Mouse (Mus musculus): ENCODE measurements around the gene Maged1. TPM values are rescaled to one million over a fixed set of nuclear protein-coding genes. Genes with fewer than 3 reads are reported as not detected.

Maged1 gene
- polyA plus RNA-seq, 1 experiment from 2014 or later = 738 TPM

Other genes starting within 250 kb of the Maged1 start
- 0.18 TPM in 1 of 2 replicates, not detected in the other for gene Fam90a1b, start 175.4 kb downstream of the Maged1 start, polyA plus RNA-seq (2014; fragmentation: Nextera tagmentation; extraction: Ambion mirVana)
- 111 and 119 TPM in 2 replicates for gene Apoo, start 175.0 kb downstream of the Maged1 start, polyA plus RNA-seq (2014; fragmentation: Nextera tagmentation; extraction: Ambion mirVana)
- 11.4 and 11.9 TPM in 2 replicates for gene Gspt2, start 93.9 kb upstream of the Maged1 start, polyA plus RNA-seq (2014; fragmentation: Nextera tagmentation; extraction: Ambion mirVana)
- 1.6 and 2.0 TPM in 2 replicates for gene Zxdb, start 182.4 kb upstream of the Maged1 start, polyA plus RNA-seq (2014; fragmentation: Nextera tagmentation; extraction: Ambion mirVana)